Mouse (Mus musculus) liver, embryonic 16.5 days (tissue): Measurements from ENCODE around the gene Olfr714. TPM values are rescaled to one million over a fixed set of nuclear protein-coding genes. Genes with fewer than 3 reads are reported as not detected.
"Not testable (repeated sequence)": the region's sequence is repeated elsewhere in the genome, so short reads cannot be mapped to it uniquely, and the experiment has no call there.

ENCODE experiments used
- ATAC-seq: fragments of 200-750 bp; cut with Nextera tagmentation; 2 replicates; pipeline ENCODE4 v1.8.0; 2017; ENCODE audit warnings: low read depth, mild to moderate bottlenecking, moderate number of reproducible peaks, moderate library complexity
- H3K27ac ChIP-seq: fragments of 300-500 bp; sonication (generic); 2 replicates; pipeline ENCODE4 v1.5.1; 2014; ENCODE audit warnings: mild to moderate bottlenecking, low read length
- H3K27me3 ChIP-seq: fragments of 300-500 bp; sonication (generic); 2 replicates; pipeline ENCODE4 v1.6.1; 2014; ENCODE audit warnings: low read depth, low read length, mixed read lengths; ENCODE audit not compliant: control insufficient read depth, insufficient read depth
- H3K36me3 ChIP-seq: fragments of 300-500 bp; sonication (generic); 2 replicates; pipeline ENCODE4 v1.6.1; 2014; ENCODE audit warnings: mild to moderate bottlenecking; ENCODE audit not compliant: control insufficient read depth, insufficient read depth
- H3K4me1 ChIP-seq: fragments of 300-500 bp; sonication (generic); 2 replicates; pipeline ENCODE4 v1.6.1; 2014; ENCODE audit warnings: low read depth, low read length, mixed read lengths; ENCODE audit not compliant: control insufficient read depth
- H3K4me2 ChIP-seq: fragments of 300-500 bp; sonication (generic); 2 replicates; pipeline ENCODE4 v1.6.1; 2014; ENCODE audit warnings: low read depth, low read length, mixed read lengths
- H3K4me3 ChIP-seq: fragments of 300-500 bp; sonication (generic); 2 replicates; pipeline ENCODE4 v1.5.1; 2014; ENCODE audit warnings: low read depth, mild to moderate bottlenecking, low read length
- H3K9ac ChIP-seq: fragments of 300-500 bp; sonication (generic); 2 replicates; pipeline ENCODE4 v1.6.1; 2014; ENCODE audit warnings: low read depth, low read length
- H3K9me3 ChIP-seq: fragments of 300-500 bp; sonication (generic); replicated peaks from 2 replicates; pipeline ENCODE4 v1.6.1; 2016; ENCODE audit warnings: low read length; ENCODE audit not compliant: control insufficient read depth
- WGBS: fragments of 180-500 bp; shearing (Covaris S2); extraction: QIAGEN DNeasy Blood & Tissue Kit; methylation state at CpG from one replicate; pipeline ENCODE4 v1.1.7; 2014; ENCODE audit not compliant: insufficient replicate concordance; 5-methylcytosine and 5-hydroxymethylcytosine counted together
- polyA plus RNA-seq: library from polyadenylated mRNA; unstranded; fragments of >200 nt; fragmentation: Nextera tagmentation; extraction: Ambion mirVana; gene quantifications from 2 replicates; pipeline ENCODE4 v1.2.1, GENCODE M21; 2015

Olfr714 gene
- not detected in 2 replicates for polyA plus RNA-seq

DNA sequence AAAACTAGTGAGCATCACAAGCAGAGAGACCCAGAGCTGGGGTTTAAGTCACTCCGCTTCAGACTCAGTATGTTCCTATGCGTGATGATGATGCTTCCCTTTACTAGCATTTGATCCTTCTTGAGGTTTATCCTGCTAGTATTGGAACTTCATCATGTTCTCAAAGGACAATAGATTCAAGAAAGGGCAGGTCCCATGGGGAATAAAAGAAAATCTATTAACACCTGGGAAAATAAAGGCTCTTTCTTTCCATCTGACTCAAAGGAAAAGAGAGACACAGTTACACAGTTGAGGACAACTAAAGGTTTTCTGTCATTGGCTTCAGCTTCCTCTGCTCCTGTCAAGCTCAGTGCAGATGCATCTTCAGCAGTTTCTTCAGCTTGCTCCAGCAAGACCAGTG, at the start of gene Olfr714:
Gene Olfr714 (plus strand): TSS at position 301 of the 400 bp plus-strand sequence.
- Histone ChIP-seq H3K27ac (no peak within 1 kb of the TSS), H3K36me3 (no peaks in the 10 kb centered on the region), H3K4me2 (no peak within 1 kb of the TSS), H3K27me3 (no peaks in the 10 kb centered on the region), H3K4me3 (no peak within 1 kb of the TSS), H3K9ac (no peak within 1 kb of the TSS), H3K9me3 (no peaks in the 10 kb centered on the region), H3K4me1 (no peaks in the 10 kb centered on the region)
- 75% methylated on average over 2 of the region's 2 CpGs for WGBS
- no peak for ATAC-seq

GRCm38 (mm10) chr7:107030874-107031273, 39.9 kb upstream of the Olfr714 start, which contains the start of gene Olfr713:
Gene Olfr713, plus strand, starts transcription at chr7:107031174.
- H3K27me3 ChIP-seq, result no peaks in the 10 kb centered on the region
- H3K4me1 ChIP-seq, result no peaks in the 10 kb centered on the region
- H3K4me3 ChIP-seq, result no peak within 1 kb of the TSS
- H3K27ac ChIP-seq, result no peak within 1 kb of the TSS
- H3K4me2 ChIP-seq, result no peak within 1 kb of the TSS
- H3K9me3 ChIP-seq, result no peaks in the 10 kb centered on the region
- no peaks in the 10 kb centered on the region for H3K36me3 ChIP-seq
- no peak for ATAC-seq
- no peak within 1 kb of the TSS for H3K9ac ChIP-seq
- 74% methylated on average over 1 of the region's 1 CpGs for WGBS

DNA sequence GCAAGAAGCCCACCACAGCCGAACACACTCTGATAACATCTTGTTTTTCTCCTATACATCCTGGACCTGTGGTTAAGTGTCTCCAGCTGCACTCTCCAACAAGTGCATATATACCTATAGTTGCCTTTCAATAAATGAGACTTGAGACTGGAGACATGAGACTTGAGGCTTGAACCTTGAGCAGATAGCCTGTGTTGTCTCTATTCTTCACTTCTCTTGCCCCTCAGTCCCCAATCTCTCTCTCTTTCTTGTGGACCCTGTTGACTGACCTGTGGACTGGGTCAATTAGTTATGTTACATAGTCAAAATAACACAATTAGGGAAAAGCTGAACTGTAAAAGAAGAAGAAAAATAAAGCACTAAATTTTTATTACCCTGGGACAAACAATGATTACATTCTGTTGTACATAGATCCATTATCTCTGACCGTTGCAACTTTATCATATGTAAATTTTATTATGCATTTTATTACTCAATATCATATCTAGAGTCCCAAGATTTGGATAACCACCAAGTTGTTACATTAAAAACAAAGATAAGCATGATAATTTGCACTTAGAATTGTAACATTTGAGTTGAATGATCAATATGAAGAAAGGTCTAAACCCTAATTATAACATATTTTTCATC, 30.7 kb upstream of the Olfr714 start:
- ATAC-seq, result no peak
- 38% methylated on average over 2 of the region's 2 CpGs for WGBS
- Histone ChIP-seq H3K9ac (no peak overlapping the region), H3K4me1 (no peaks in the 10 kb centered on the region), H3K27me3 (no peaks in the 10 kb centered on the region), H3K4me2 (no peak overlapping the region), H3K4me3 (no peak overlapping the region), H3K27ac (no peak overlapping the region), H3K36me3 (no peaks in the 10 kb centered on the region), H3K9me3 (no peaks in the 10 kb centered on the region)

GRCm38 (mm10) chr7:107043136-107043535, 27.6 kb upstream of the Olfr714 start:
- Histone ChIP-seq H3K4me2 (no peak overlapping the region), H3K4me3 (no peak overlapping the region), H3K27ac (no peak overlapping the region), H3K27me3 (no peaks in the 10 kb centered on the region), H3K9ac (no peak overlapping the region), H3K4me1 (no peaks in the 10 kb centered on the region), H3K9me3 (no peaks in the 10 kb centered on the region), H3K36me3 (no peaks in the 10 kb centered on the region)
- ATAC-seq, result no peak
- WGBS, result 45% methylated on average over 3 of the region's 3 CpGs

DNA sequence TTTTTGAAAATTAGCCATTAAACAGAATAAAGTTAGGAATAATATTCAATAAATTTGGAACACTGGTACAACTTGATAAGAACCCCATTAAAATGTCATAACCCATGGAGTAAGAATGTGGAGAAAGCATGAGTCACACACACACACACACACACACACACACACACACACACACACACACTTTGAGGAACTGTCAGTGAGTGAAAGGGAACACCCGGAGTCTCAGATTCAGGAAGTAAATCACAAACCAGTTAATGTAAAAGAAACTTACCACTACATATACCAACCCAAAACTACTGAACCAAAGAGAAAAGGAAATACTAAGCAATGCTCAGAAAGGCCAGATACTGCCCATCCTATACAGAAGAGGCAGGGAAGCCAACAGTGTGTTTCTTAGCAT, 26.4 kb upstream of the Olfr714 start:
- 11% methylated on average over 1 of the region's 1 CpGs for WGBS
- no peak overlapping the region for H3K4me3 ChIP-seq
- H3K27me3 ChIP-seq, result no peaks in the 10 kb centered on the region
- H3K36me3 ChIP-seq, result no peaks in the 10 kb centered on the region
- no peaks in the 10 kb centered on the region for H3K4me1 ChIP-seq
- ATAC-seq, result no peak
- no peaks in the 10 kb centered on the region for H3K9me3 ChIP-seq
- no peak overlapping the region for H3K9ac ChIP-seq
- H3K4me2 ChIP-seq, result no peak overlapping the region
- no peak overlapping the region for H3K27ac ChIP-seq

DNA sequence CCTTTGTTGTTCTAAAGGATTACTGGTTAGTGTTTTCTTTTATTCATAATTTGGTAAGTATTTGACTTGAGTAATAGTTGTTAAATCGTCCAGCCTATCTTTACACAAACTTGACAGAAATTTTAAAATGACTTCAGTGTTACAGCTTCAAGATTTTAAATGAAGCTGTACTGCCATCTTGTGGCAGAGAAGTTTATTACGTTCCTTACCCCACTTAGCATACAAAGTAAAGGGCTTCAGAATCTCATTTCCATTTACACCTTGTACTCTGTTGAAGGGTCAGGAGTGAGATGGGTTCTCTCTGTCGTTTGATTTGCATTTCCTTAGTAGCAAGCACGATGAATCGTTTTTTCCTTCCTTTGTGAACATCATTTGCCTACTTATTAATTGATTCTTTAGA, 24.9 kb upstream of the Olfr714 start:
- WGBS, result 2% methylated on average over 5 of the region's 5 CpGs
- Histone ChIP-seq H3K4me3 (no peak overlapping the region), H3K9me3 (no peaks in the 10 kb centered on the region), H3K4me2 (no peak overlapping the region), H3K4me1 (no peaks in the 10 kb centered on the region), H3K36me3 (no peaks in the 10 kb centered on the region), H3K27me3 (no peaks in the 10 kb centered on the region), H3K27ac (no peak overlapping the region), H3K9ac (no peak overlapping the region)
- no peak for ATAC-seq

DNA sequence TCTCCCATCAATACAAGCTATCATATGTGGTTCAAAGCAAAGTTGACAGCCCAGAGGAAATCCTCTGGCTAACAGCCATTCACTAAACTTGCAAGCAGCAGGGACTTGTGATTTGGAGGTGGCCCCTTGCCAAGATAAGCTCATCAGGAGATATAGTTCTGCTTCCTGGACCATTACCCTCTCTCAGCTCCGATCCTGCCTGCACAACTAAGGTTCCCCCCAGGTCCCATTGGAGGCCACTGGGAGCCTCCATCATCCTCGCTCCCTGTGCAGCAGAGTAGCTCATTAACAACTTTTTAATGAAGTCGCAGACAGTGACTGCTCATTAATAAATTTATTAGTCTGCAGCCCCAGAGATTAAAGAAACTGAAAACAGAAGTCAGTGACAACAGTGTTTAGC, 23.2 kb upstream of the Olfr714 start:
- WGBS, result 25% methylated on average over 3 of the region's 3 CpGs
- no peaks in the 10 kb centered on the region for H3K27me3 ChIP-seq
- H3K9ac ChIP-seq, result no peak overlapping the region
- no peaks in the 10 kb centered on the region for H3K9me3 ChIP-seq
- H3K4me3 ChIP-seq, result no peak overlapping the region
- ATAC-seq, result no peak
- no peak overlapping the region for H3K4me2 ChIP-seq
- H3K27ac ChIP-seq, result no peak overlapping the region
- no peaks in the 10 kb centered on the region for H3K4me1 ChIP-seq
- H3K36me3 ChIP-seq, result no peaks in the 10 kb centered on the region

DNA sequence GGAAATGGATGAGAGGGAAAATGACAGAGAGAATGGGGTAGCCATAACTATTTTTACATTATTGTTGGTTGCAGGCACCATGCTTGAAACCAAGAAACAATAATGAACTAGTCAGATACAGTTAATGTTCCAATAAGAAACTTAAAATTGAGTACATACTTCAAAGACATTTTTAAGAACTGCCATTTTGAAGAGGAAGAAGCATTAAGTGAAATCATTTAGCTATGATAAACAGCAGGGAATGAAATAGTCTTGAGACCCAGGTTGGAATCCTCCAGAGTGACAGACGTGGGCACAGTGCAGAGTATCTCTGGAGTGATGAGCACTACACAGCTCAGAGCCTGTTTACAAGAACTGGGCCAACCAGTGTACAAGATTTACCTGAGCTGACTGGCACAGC, 22.1 kb downstream of the Olfr714 start, which contains the start of gene Olfr17:
Gene Olfr17 (plus strand): TSS at position 301 of the 400 bp plus-strand sequence.
- no peaks in the 10 kb centered on the region for H3K36me3 ChIP-seq
- H3K9ac ChIP-seq, result no peak within 1 kb of the TSS
- H3K4me1 ChIP-seq, result no peaks in the 10 kb centered on the region
- ATAC-seq, result no peak
- WGBS, result 13% methylated on average over 1 of the region's 1 CpGs
- no peaks in the 10 kb centered on the region for H3K9me3 ChIP-seq
- H3K27ac ChIP-seq, result no peak within 1 kb of the TSS
- H3K4me3 ChIP-seq, result no peak within 1 kb of the TSS
- H3K27me3 ChIP-seq, result no peaks in the 10 kb centered on the region
- no peak within 1 kb of the TSS for H3K4me2 ChIP-seq

DNA sequence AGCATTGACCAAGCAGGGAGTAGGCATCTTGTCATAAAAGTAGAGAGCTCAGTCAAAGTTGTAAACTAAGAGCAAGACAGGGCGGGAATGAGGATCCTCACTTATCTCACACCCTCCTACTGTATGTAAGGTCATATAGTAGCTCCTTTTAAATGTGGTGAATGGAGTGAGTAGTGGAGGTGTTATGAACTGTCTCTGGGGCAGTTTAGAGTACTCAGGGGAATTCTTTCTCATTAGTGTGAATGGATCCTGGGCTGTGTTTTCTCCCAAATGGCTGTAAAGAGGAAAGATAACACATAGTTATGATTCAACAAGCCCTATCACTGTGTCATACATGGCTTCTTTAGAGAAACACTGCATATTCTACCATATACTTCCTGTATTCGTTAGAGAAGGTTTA, 39.5 kb downstream of the Olfr714 start, which contains the start of gene Olfr715b:
Gene Olfr715b (minus strand): TSS at position 101 of the 400 bp plus-strand sequence.
- not testable (repeated sequence) for H3K27me3 ChIP-seq, H3K4me2 ChIP-seq, H3K9me3 ChIP-seq, H3K36me3 ChIP-seq, H3K27ac ChIP-seq, H3K4me1 ChIP-seq, ATAC-seq, H3K4me3 ChIP-seq, H3K9ac ChIP-seq
- 35% methylated on average over 1 of the region's 2 CpGs for WGBS
